Mouse (Mus musculus) lung, postnatal 0 days (tissue): ENCODE measurements around the gene Nkx2-3. TPM values are rescaled to one million over a fixed set of nuclear protein-coding genes. Genes with fewer than 3 reads are reported as not detected.

Experiments
- ATAC-seq: fragments of 200-750 bp; cut with Nextera tagmentation; 2 replicates; pipeline ENCODE4 v1.8.0; 2017; ENCODE audit warnings: moderate library complexity
- DNase-seq: peaks from one replicate; pipeline ENCODE4 v3.0.0-alpha.2; 2016; ENCODE audit warnings: low spot score
- H3K27ac ChIP-seq: fragments of 300-500 bp; sonication (generic); 2 replicates; pipeline ENCODE4 v1.5.1; 2014; ENCODE audit warnings: antibody characterized with exemption, mild to moderate bottlenecking, low read length, mixed read lengths
- H3K27me3 ChIP-seq: fragments of 300-500 bp; sonication (generic); replicated peaks from 2 replicates; pipeline ENCODE4 v1.6.1; 2014; ENCODE audit warnings: low read length, mixed read lengths; ENCODE audit not compliant: insufficient read depth
- H3K36me3 ChIP-seq: fragments of 300-500 bp; sonication (generic); 2 replicates; pipeline ENCODE4 v1.6.1; 2014; ENCODE audit warnings: low read length, mixed read lengths; ENCODE audit not compliant: insufficient read depth
- H3K4me1 ChIP-seq: fragments of 300-500 bp; sonication (generic); 2 replicates; pipeline ENCODE4 v1.6.1; 2014; ENCODE audit warnings: antibody characterized with exemption, low read depth, low read length, mixed read lengths; ENCODE audit not compliant: insufficient read depth
- H3K4me2 ChIP-seq: fragments of 300-500 bp; sonication (generic); replicated peaks from 2 replicates; pipeline ENCODE4 v1.6.1; 2014; ENCODE audit warnings: low read depth, mild to moderate bottlenecking, low read length, moderate library complexity, mixed read lengths
- H3K4me3 ChIP-seq: fragments of 300-500 bp; sonication (generic); 2 replicates; pipeline ENCODE4 v1.5.1; 2014; ENCODE audit warnings: low read depth, low read length
- H3K9ac ChIP-seq: fragments of 300-500 bp; sonication (generic); replicated peaks from 2 replicates; pipeline ENCODE4 v1.6.1; 2014; ENCODE audit warnings: low read depth, mild to moderate bottlenecking
- H3K9me3 ChIP-seq: fragments of 300-500 bp; sonication (generic); 2 replicates; pipeline ENCODE4 v1.6.1; 2016; ENCODE audit warnings: low read length, mixed read lengths
- CTCF ChIP-seq: IDR thresholded peaks from 2 replicates; pipeline ENCODE4 v1.5.1; 2016; ENCODE audit warnings: antibody characterized with exemption, mild to moderate bottlenecking
- EP300 ChIP-seq: IDR thresholded peaks from 2 replicates; pipeline ENCODE4 v1.6.1; 2016; ENCODE audit warnings: antibody characterized with exemption, mild to moderate bottlenecking, control low read depth
- WGBS: fragments of 180-500 bp; shearing (Covaris S2); extraction: QIAGEN DNeasy Blood & Tissue Kit; methylation state at CpG from one replicate; pipeline ENCODE4 v1.1.7; 2014; 5-methylcytosine and 5-hydroxymethylcytosine counted together
- polyA plus RNA-seq: library from polyadenylated mRNA; unstranded; fragments of >200 nt; fragmentation: Nextera tagmentation; extraction: Ambion mirVana; gene quantifications from 2 replicates; pipeline ENCODE4 v1.2.1, GENCODE M21; 2015

Gene Nkx2-3
- polyA plus RNA-seq: not detected in 2 replicates

DNA sequence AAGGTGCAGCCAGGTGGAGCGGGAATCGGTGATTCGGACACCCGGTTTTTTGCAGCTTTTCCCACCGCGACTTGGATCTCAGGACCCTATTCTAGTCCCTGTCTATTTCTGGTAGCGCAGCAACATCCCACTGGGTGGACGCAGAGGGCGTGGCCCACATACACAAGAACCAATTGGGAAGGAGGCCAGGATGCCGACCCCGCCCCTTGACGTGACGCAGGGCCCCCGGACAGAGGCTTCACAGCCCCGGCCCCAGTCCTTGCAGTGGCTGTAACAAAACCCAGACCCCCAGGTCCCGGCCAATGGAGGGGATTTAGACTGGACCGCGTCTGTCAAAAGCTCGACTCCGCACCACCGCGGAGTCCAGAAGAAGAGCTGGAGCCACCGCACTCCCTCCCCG, at the start of gene Nkx2-3:
Gene Nkx2-3 (plus strand): TSS at position 275 of the 400 bp plus-strand sequence.
- Histone ChIP-seq H3K4me2 (no peak within 1 kb of the TSS), H3K36me3 (no peaks in the 10 kb centered on the region), H3K4me3 (no peak within 1 kb of the TSS; the same call in 1 of the 2 replicates), H3K27ac (no peak within 1 kb of the TSS), H3K9ac (no peak within 1 kb of the TSS), H3K27me3 (peaks cover 86% of the 10 kb centered on the region), H3K9me3 (no peaks in the 10 kb centered on the region), H3K4me1 (peaks cover 21% of the 10 kb centered on the region)
- ATAC-seq (peak; percentile 54), DNase-seq (no peak)
- TF ChIP-seq CTCF (no peak), EP300 (no peak)
- WGBS: 2% methylated on average over 24 of the region's 24 CpGs

DNA sequence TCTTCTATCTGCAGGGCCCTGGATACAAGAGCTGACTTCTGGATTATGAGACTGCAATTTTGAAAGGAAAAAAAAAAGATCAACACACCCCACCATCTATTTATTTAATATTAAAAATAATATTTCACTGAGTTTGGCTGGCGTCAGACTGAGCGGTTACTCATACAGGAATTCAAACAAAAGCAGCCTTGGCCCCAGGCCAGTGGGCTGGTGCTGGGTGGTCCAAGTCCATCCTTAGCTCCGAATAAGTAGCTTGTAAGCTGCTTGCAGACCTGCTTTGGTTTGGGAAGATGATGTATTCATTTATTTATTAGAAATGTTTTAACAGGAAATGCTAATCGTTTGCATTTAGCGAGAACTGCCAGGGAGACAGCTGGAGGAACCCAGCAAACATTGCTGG, 49.0 kb upstream of the Nkx2-3 start:
- ATAC-seq (peak; percentile 52; the same call in 1 of the 2 replicates), DNase-seq (peak; percentile 42)
- no peak overlapping the region for H3K27ac ChIP-seq
- H3K27me3 ChIP-seq: peaks cover 6% of the 10 kb centered on the region; the same call in 1 of the 2 replicates
- H3K4me1 ChIP-seq: peaks cover 5% of the 10 kb centered on the region; the same call in 1 of the 2 replicates
- H3K9ac ChIP-seq: no peak overlapping the region
- no peak for TF ChIP-seq CTCF
- TF ChIP-seq EP300: no peak
- no peak overlapping the region for H3K4me2 ChIP-seq
- 20% methylated on average over 5 of the region's 5 CpGs for WGBS
- no peak overlapping the region for H3K4me3 ChIP-seq
- H3K36me3 ChIP-seq: no peaks in the 10 kb centered on the region
- no peaks in the 10 kb centered on the region for H3K9me3 ChIP-seq

GRCm38 (mm10) chr19:43568298-43568697, 43.8 kb upstream of the Nkx2-3 start:
- Histone ChIP-seq H3K4me3 (no peak overlapping the region), H3K4me1 (peaks cover 5% of the 10 kb centered on the region; the same call in 1 of the 2 replicates), H3K9me3 (no peaks in the 10 kb centered on the region), H3K36me3 (no peaks in the 10 kb centered on the region), H3K27me3 (peaks cover 33% of the 10 kb centered on the region), H3K9ac (no peak overlapping the region), H3K27ac (no peak overlapping the region), H3K4me2 (no peak overlapping the region)
- DNase-seq (no peak), ATAC-seq (no peak)
- TF ChIP-seq EP300 (no peak), CTCF (peak; percentile 19; the same call in 1 of the 2 replicates)
- WGBS: 56% methylated on average over 9 of the region's 9 CpGs

- Histone ChIP-seq H3K36me3 (no peaks in the 10 kb centered on the region), H3K4me1 (no peaks in the 10 kb centered on the region), H3K27me3 (peaks cover 33% of the 10 kb centered on the region), H3K9me3 (no peaks in the 10 kb centered on the region), H3K9ac (no peak overlapping the region), H3K27ac (no peak overlapping the region), H3K4me2 (no peak overlapping the region), H3K4me3 (no peak overlapping the region)
- ATAC-seq (no peak), DNase-seq (no peak)
- TF ChIP-seq EP300: no peak
- no peak for TF ChIP-seq CTCF
- WGBS: 59% methylated on average over 6 of the region's 6 CpGs
Observed at GRCm38 (mm10) chr19:43569133-43569532, 43.0 kb upstream of the Nkx2-3 start.

DNA sequence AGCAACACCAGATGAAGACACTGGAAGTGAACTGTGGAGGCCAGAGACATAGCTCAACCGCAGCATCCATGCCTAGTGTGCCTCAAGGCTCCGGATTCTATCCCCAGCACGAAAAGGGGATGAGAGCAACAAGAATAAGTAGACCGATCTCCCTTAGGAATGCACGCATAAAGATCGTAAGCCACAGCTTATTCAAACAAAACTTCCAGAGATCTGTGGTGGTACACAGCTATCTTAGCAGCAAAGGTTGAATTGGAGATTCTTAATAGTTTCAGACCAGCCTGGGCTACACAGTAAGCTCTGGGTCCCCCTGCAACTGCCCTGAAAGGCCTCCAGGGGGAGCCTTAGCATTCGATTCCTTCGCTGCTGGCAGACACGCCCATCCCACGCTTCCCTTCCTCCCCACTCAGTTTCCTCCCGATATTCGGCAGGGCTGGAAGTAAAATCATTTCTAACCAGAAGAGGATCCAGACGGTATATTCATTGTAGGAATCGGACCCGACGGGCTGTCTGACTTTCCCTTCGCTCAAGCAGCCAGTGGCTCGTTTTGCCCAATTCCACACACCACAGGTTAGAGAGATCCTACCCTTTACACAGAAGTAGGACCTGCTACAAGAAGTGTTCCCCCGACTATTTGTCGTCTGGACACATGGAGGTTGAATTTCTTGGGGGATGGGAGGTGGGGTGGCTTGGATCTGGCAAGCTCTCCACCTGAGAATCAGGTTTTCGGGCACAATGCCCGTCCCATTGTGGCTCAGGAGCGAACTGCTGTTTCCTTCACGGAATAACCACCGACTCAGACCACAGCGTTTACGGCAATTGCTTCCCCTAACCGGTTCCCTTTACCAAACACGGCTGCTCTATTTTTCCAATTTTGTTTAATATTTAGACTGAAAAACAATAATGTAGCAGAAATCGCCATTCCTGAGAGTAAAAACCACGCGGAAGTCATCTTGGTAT, 41.0 kb upstream of the Nkx2-3 start:
- Histone ChIP-seq H3K27ac (no peak overlapping the region), H3K27me3 (peaks cover 33% of the 10 kb centered on the region), H3K4me3 (peak overlapping the region; percentile 19), H3K9ac (no peak overlapping the region), H3K9me3 (no peaks in the 10 kb centered on the region), H3K4me2 (peak overlapping the region; percentile 64), H3K4me1 (no peaks in the 10 kb centered on the region), H3K36me3 (no peaks in the 10 kb centered on the region)
- ATAC-seq (peak; percentile 71), DNase-seq (peak; percentile 89)
- WGBS: 15% methylated on average over 32 of the region's 32 CpGs
- TF ChIP-seq EP300 (no peak), CTCF (peak; percentile 88)

DNA sequence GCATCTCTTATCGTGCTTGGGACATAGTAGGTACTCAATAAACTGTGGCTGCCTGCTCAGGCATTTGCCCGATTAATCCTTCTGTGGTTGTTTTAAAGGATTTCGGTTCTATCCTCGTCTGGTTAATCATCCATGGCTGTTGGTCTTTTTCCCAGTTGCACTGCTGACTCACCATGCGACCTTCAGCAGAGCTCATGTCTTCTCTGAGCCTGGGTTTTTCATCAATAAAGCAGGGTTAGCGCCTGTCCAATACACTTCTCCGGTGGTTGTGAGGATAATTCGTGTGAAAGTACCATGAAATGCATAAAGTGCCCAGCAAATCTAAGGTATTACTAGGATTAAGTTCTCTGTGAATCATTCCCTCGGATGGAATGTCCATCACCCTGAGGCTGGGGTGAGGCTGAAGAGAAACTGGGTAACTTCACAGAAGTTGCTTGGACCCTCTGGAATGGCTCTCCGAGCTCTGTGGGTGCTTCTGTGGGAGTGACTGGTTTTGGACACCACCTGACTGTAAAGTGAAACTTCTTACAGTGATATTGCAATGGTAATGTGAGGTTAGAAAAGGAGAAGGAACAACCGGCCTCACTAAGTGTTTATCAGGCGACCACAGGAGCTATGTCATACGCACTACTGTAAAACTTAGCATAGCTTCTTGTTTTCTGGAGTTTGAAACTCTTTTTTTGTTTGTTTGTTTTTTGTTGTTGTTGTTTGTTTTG, 32.9 kb upstream of the Nkx2-3 start:
- WGBS: 79% methylated on average over 13 of the region's 13 CpGs
- H3K9me3 ChIP-seq: no peaks in the 10 kb centered on the region
- DNase-seq (no peak), ATAC-seq (no peak)
- no peak overlapping the region for H3K4me2 ChIP-seq
- no peak overlapping the region for H3K4me3 ChIP-seq
- H3K9ac ChIP-seq: no peak overlapping the region
- no peak overlapping the region for H3K27ac ChIP-seq
- H3K4me1 ChIP-seq: no peaks in the 10 kb centered on the region
- TF ChIP-seq EP300 (no peak), CTCF (no peak)
- no peaks in the 10 kb centered on the region for H3K36me3 ChIP-seq
- peaks cover 5% of the 10 kb centered on the region; the same call in 1 of the 2 replicates for H3K27me3 ChIP-seq
